In the genomic region with DNA sequence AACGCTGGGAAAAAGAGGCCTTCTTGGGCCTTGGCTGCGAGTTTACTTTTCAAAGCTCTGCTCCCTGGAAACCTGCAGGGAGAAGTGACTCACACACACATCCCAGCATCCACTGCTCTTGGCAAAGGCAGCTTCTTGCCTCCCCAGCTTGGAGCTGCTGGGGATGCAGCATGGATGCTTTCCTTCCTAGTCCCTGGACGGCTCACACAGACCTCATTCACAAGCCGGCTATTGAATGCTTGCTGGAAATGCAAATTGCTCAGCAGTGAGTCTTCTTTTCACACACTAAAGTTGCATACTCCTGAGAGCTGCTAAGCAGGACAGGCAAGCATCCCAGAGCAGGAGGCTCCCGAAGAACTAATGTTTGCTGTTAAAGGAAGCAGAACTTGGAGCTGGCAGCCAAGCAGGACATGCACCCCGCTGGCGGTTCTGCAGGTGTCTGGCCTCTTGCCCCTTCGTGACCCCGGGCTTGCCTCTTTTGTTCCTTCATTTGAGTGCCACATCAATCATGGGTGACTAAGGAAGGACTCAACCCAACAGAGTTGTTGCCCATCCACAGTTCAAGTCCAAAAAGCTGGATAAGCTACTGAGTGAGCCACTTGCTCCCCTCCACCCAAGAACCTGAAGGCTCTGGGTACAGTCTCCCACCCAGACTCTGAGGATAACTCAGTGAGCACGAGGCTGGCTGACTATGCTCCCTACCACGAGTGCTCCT, we compare ENCODE assay signal across 10 mouse cellular contexts. TPM values are rescaled to one million over a fixed set of nuclear protein-coding genes. Genes with fewer than 3 reads are reported as not detected.
A peak's percentile ranks its signal among the peaks of the same experiment; 100 is the strongest.
DNase-seq lines count a peak whose midpoint lies in the region; ATAC-seq and TF ChIP-seq lines count a peak whose summit lies in the region.
"Had no signal": no experiment of that assay in that cellular context is flagged by ENCODE, and none has a peak within 500 bp of the region (broad histone marks: within the 10 kb centered on the region; RNA-seq: fewer than 3 reads in every experiment).

No protein-coding gene starts in this region.

- peak; percentile 55 for DNase-seq in 3134 (ENCODE audit: extremely low read depth, insufficient read length, low spot score)
- DNase-seq in brain, embryonic 14.5 days (ENCODE audit: low read depth): peak; percentile 92
- peak; percentile 46 to 75 for DNase-seq in frontal cortex, postnatal 14 days (ENCODE audit: low spot score in 2 of 2)
- no peak for DNase-seq in midbrain, embryonic 10.5 days (ENCODE audit: low spot score)
- no peak for DNase-seq in lung, postnatal 25 days (ENCODE audit: low spot score)

- WGBS in midbrain, embryonic 10.5 days: 16% methylated on average over 11 of the region's 11 CpGs

- ATAC-seq in activated CD4-positive, CD25-positive, alpha-beta regulatory T cell, adult 4 months: no peak
- no peak for ATAC-seq in megakaryocyte-erythroid progenitor cell, adult 5-6 weeks (replicated peaks; ENCODE audit: low FRiP score, low TSS enrichment, poor library complexity, severe bottlenecking)
- no peak for ATAC-seq in megakaryocyte, adult 5-6 weeks (ENCODE audit: poor library complexity, severe bottlenecking)

- H3K27ac ChIP-seq in midbrain, embryonic 10.5 days (replicated peaks): peak overlapping the region; percentile 58
- H3K27ac ChIP-seq: limb, embryonic 12.5 days had no signal

- H3K9me3 ChIP-seq in midbrain, embryonic 10.5 days (replicated peaks): no peaks in the 10 kb centered on the region
- H3K9me3 ChIP-seq: limb, embryonic 12.5 days had no signal

- no peaks in the 10 kb centered on the region for H3K36me3 ChIP-seq in midbrain, embryonic 10.5 days
- H3K36me3 ChIP-seq: limb, embryonic 12.5 days had no signal

- no peak overlapping the region for H3K4me3 ChIP-seq in midbrain, embryonic 10.5 days
- H3K4me3 ChIP-seq: limb, embryonic 12.5 days had no signal

- TF ChIP-seq CTCF in brain, embryonic 14.5 days (IDR thresholded peaks at IDR 0.05; ENCODE audit: borderline replicate concordance, extremely low read depth, insufficient read depth, insufficient read length): no peak

- peaks cover 20% of the 10 kb centered on the region for H3K4me1 ChIP-seq in midbrain, embryonic 10.5 days
- H3K4me1 ChIP-seq: limb, embryonic 12.5 days had no signal

- no peak for TF ChIP-seq POLR2A in brain, embryonic 14.5 days (IDR thresholded peaks at IDR 0.05; ENCODE audit: borderline replicate concordance, extremely low read depth, insufficient read depth, insufficient read length, poor library complexity, severe bottlenecking)

- H3K27me3 ChIP-seq in midbrain, embryonic 10.5 days (ENCODE audit: low read depth, poor library complexity, severe bottlenecking): 0 out of 2 replicates have a peak, but pooled peaks cover 4% of the 10 kb centered on the region

RNA-seq across cellular contexts. Expression of a gene that starts 13.2 kb away (rescaled TPM):
- polyA plus RNA-seq in brain, embryonic 14.5 days (2012; rRNA removed): 7.7 and 9.4 TPM in 2 replicates
- polyA plus RNA-seq in midbrain, embryonic 10.5 days (2016; fragmentation: Nextera tagmentation; extraction: Ambion mirVana): 0.14 TPM in 1 of 2 replicates, not detected in the other
- polyA plus RNA-seq in activated CD4-positive, CD25-positive, alpha-beta regulatory T cell, adult 4 months (2017; shearing (Covaris generic)): under 1 TPM in 1 of 2 experiments, not detected in 1; 0.21 TPM
- not detected in 2 replicates for total RNA-seq in megakaryocyte-erythroid progenitor cell, adult 5-6 weeks (2014; fragmentation: Nextera tagmentation)
- not detected in 2 replicates for total RNA-seq in megakaryocyte-erythroid progenitor cell, adult 5-6 weeks (2017)
- not detected in 2 replicates for total RNA-seq in megakaryocyte, adult 5-6 weeks (2015)
- not detected in 2 replicates for total RNA-seq in megakaryocyte, adult 5-6 weeks (2017)
- polyA plus RNA-seq: spleen, adult 2 months had no signal

RNA-seq across cellular contexts. Expression of a gene that starts 15.8 kb away (rescaled TPM):
- polyA plus RNA-seq in brain, embryonic 14.5 days (2012; rRNA removed): 0.14 and 0.29 TPM in 2 replicates
- not detected in 2 replicates for polyA plus RNA-seq in midbrain, embryonic 10.5 days (2016; fragmentation: Nextera tagmentation; extraction: Ambion mirVana)
- polyA plus RNA-seq in activated CD4-positive, CD25-positive, alpha-beta regulatory T cell, adult 4 months (2017; shearing (Covaris generic)): under 1 TPM in 1 of 2 experiments, not detected in 1; 0.49 TPM
- total RNA-seq in megakaryocyte-erythroid progenitor cell, adult 5-6 weeks (2014; fragmentation: Nextera tagmentation): not detected in 2 replicates
- not detected in 2 replicates for total RNA-seq in megakaryocyte-erythroid progenitor cell, adult 5-6 weeks (2017)
- total RNA-seq in megakaryocyte, adult 5-6 weeks (2015): not detected in 2 replicates
- not detected in 2 replicates for total RNA-seq in megakaryocyte, adult 5-6 weeks (2017)
- polyA plus RNA-seq: limb, embryonic 12.5 days; spleen, adult 2 months had no signal

RNA-seq across cellular contexts. Expression of a gene that starts 31.8 kb away (rescaled TPM):
- 88.0 and 89.0 TPM in 2 replicates for polyA plus RNA-seq in brain, embryonic 14.5 days (2012; rRNA removed)
- 239 and 242 TPM in 2 replicates for polyA plus RNA-seq in midbrain, embryonic 10.5 days (2016; fragmentation: Nextera tagmentation; extraction: Ambion mirVana)
- 10 to 100 TPM; 79.9 to 86.8 TPM for polyA plus RNA-seq in activated CD4-positive, CD25-positive, alpha-beta regulatory T cell, adult 4 months (2017; shearing (Covaris generic))
- 107 and 120 TPM in 2 replicates for total RNA-seq in megakaryocyte-erythroid progenitor cell, adult 5-6 weeks (2014; fragmentation: Nextera tagmentation)
- total RNA-seq in megakaryocyte-erythroid progenitor cell, adult 5-6 weeks (2017): 198 and 214 TPM in 2 replicates
- 58.4 and 59.6 TPM in 2 replicates for total RNA-seq in megakaryocyte, adult 5-6 weeks (2015)
- total RNA-seq in megakaryocyte, adult 5-6 weeks (2017): 89.5 and 91.9 TPM in 2 replicates

Comparison
In these comparisons a context has a peak if more than half of its experiments do, and no peak if none do; other contexts are left out.
1. DNase-seq: peak in 3134 (single experiment), brain, embryonic 14.5 days (single experiment) and frontal cortex, postnatal 14 days (2 of 2); none in midbrain, embryonic 10.5 days (single experiment) and lung, postnatal 25 days (single experiment).